Mouse (Mus musculus) limb, embryonic 14.5 days (tissue): ENCODE measurements around the gene Cd300lg. TPM values are rescaled to one million over a fixed set of nuclear protein-coding genes. Genes with fewer than 3 reads are reported as not detected.
A peak's percentile ranks its signal among the peaks of the same experiment; 100 is the strongest.

ENCODE experiments used
- ATAC-seq: fragments of 200-750 bp; cut with Nextera tagmentation; 2 replicates; pipeline ENCODE4 v1.8.0; 2017; ENCODE audit warnings: low read depth, moderate number of reproducible peaks, moderate TSS enrichment; ENCODE audit not compliant: low FRiP score
- DNase-seq: peaks from one replicate; pipeline ENCODE4 v3.0.0-alpha.2; 2015; ENCODE audit warnings: low spot score
- H3K27ac ChIP-seq: fragments of 300-500 bp; sonication (generic); replicated peaks from 2 replicates; pipeline ENCODE4 v1.5.1; 2014; ENCODE audit warnings: low read depth, mild to moderate bottlenecking, low read length, moderate library complexity, mixed read lengths
- H3K27me3 ChIP-seq: fragments of 300-500 bp; sonication (generic); 2 replicates; pipeline ENCODE4 v1.6.1; 2014; ENCODE audit warnings: low read length, mixed read lengths; ENCODE audit not compliant: control insufficient read depth, insufficient read depth
- H3K36me3 ChIP-seq: fragments of 300-500 bp; sonication (generic); 2 replicates; pipeline ENCODE4 v1.6.1; 2014; ENCODE audit warnings: mild to moderate bottlenecking, low read length, moderate library complexity, mixed read lengths; ENCODE audit not compliant: control insufficient read depth, insufficient read depth
- H3K4me1 ChIP-seq: fragments of 300-500 bp; sonication (generic); 2 replicates; pipeline ENCODE4 v1.6.1; 2014; ENCODE audit warnings: antibody characterized with exemption, low read length, mixed read lengths; ENCODE audit not compliant: control insufficient read depth, insufficient read depth
- H3K4me2 ChIP-seq: fragments of 300-500 bp; sonication (generic); replicated peaks from 2 replicates; pipeline ENCODE4 v1.6.1; 2014; ENCODE audit warnings: low read depth, mild to moderate bottlenecking, low read length, moderate library complexity; ENCODE audit not compliant: severe bottlenecking
- H3K4me3 ChIP-seq: fragments of 300-500 bp; sonication (generic); replicated peaks from 2 replicates; pipeline ENCODE4 v1.5.1; 2014; ENCODE audit warnings: low read length
- H3K9ac ChIP-seq: fragments of 300-500 bp; sonication (generic); 2 replicates; pipeline ENCODE4 v1.6.1; 2014; ENCODE audit warnings: mild to moderate bottlenecking, low read depth, low read length, moderate library complexity; ENCODE audit not compliant: severe bottlenecking
- H3K9me3 ChIP-seq: fragments of 300-500 bp; sonication (generic); 2 replicates; pipeline ENCODE4 v1.6.1; 2016; ENCODE audit warnings: low read length; ENCODE audit not compliant: control insufficient read depth
- POLR2A ChIP-seq: fragments of 200-500 bp; IDR thresholded peaks from 2 replicates; pipeline ENCODE4 v1.8.0; 2012; ENCODE audit warnings: inconsistent platforms, mild to moderate bottlenecking, moderate library complexity, borderline replicate concordance; ENCODE audit not compliant: insufficient read depth, insufficient read length; ENCODE audit errors: extremely low read depth
- WGBS: fragments of 180-500 bp; shearing (Covaris S2); extraction: QIAGEN DNeasy Blood & Tissue Kit; methylation state at CpG from one replicate; pipeline ENCODE4 v1.1.7; 2014; 5-methylcytosine and 5-hydroxymethylcytosine counted together
- polyA plus RNA-seq, 2 experiments: library from polyadenylated mRNA; depleted of rRNA in 1 of 2; stranded (reverse) in 1 of 2; unstranded in 1 of 2; fragments of >200 nt; fragmentation: Nextera tagmentation in 1 of 2; extraction: Ambion mirVana in 1 of 2; gene quantifications; 2 replicates each; pipeline versions ENCODE4 v1.2.1 to v1.2.3; 2012 to 2014

Cd300lg gene
- polyA plus RNA-seq, 2 experiments: 0.81 to 1.0 TPM

- no peak overlapping the region for H3K4me3 ChIP-seq
- no peaks in the 10 kb centered on the region for H3K27me3 ChIP-seq
- no peak overlapping the region for H3K4me2 ChIP-seq
- DNase-seq: no peak
- ATAC-seq: no peak
- no peaks in the 10 kb centered on the region for H3K9me3 ChIP-seq
- no peak overlapping the region for H3K27ac ChIP-seq
- H3K36me3 ChIP-seq: peaks cover 16% of the 10 kb centered on the region
- TF ChIP-seq POLR2A: no peak
- WGBS: 59% methylated on average over 4 of the region's 4 CpGs
- H3K4me1 ChIP-seq: peaks cover 12% of the 10 kb centered on the region
- H3K9ac ChIP-seq: no peak overlapping the region
These were observed 41.9 kb downstream of the Cd300lg start for GRCm38 (mm10) chr11:102083193-102083592.

GRCm38 (mm10) chr11:102084159-102084558 lies 42.9 kb downstream of the Cd300lg start:
- H3K9ac ChIP-seq: no peak overlapping the region
- WGBS: 27% methylated on average over 7 of the region's 7 CpGs
- DNase-seq: no peak
- H3K27me3 ChIP-seq: no peaks in the 10 kb centered on the region
- H3K4me3 ChIP-seq: no peak overlapping the region
- H3K4me2 ChIP-seq: no peak overlapping the region
- no peak for TF ChIP-seq POLR2A
- H3K4me1 ChIP-seq: peaks cover 12% of the 10 kb centered on the region
- no peaks in the 10 kb centered on the region for H3K9me3 ChIP-seq
- no peak overlapping the region for H3K27ac ChIP-seq
- no peak for ATAC-seq
- peaks cover 9% of the 10 kb centered on the region; the same call in 1 of the 2 replicates for H3K36me3 ChIP-seq

GRCm38 (mm10) chr11:102086331-102086730 lies 45.0 kb downstream of the Cd300lg start:
- Histone ChIP-seq H3K4me3 (peak overlapping the region; percentile 69), H3K36me3 (no peaks in the 10 kb centered on the region), H3K9me3 (no peaks in the 10 kb centered on the region), H3K4me1 (peaks cover 18% of the 10 kb centered on the region), H3K4me2 (peak overlapping the region; percentile 91), H3K27me3 (no peaks in the 10 kb centered on the region), H3K27ac (peak overlapping the region; percentile 35; the same call in 1 of the 2 replicates), H3K9ac (0 out of 2 replicates have a peak overlapping the region, but pooled peaks have one; percentile 62)
- no peak for ATAC-seq
- peak; percentile 59 for DNase-seq
- 16% methylated on average over 3 of the region's 3 CpGs for WGBS
- no peak for TF ChIP-seq POLR2A

- Histone ChIP-seq H3K4me1 (peaks cover 18% of the 10 kb centered on the region), H3K9ac (peak overlapping the region; percentile 62), H3K27me3 (no peaks in the 10 kb centered on the region), H3K36me3 (no peaks in the 10 kb centered on the region), H3K4me2 (peak overlapping the region; percentile 91), H3K9me3 (no peaks in the 10 kb centered on the region), H3K27ac (peak overlapping the region; percentile 84), H3K4me3 (peak overlapping the region; percentile 69)
- WGBS: 0% methylated on average over 37 of the region's 39 CpGs
- no peak for TF ChIP-seq POLR2A
- DNase-seq (peak; percentile 90), ATAC-seq (peak; percentile 78)
These were observed 45.9 kb downstream of the Cd300lg start for GRCm38 (mm10) chr11:102087081-102087751.

GRCm38 (mm10) chr11:102087931-102088898 lies 46.9 kb downstream of the Cd300lg start, which contains the start of gene Mpp2:
Gene Mpp2 (minus strand): TSS chr11:102088515.
- peak; percentile 72 for ATAC-seq
- H3K27ac ChIP-seq: peak within 1 kb of the TSS; percentile 84
- WGBS: under 1% methylated on average over 46 of the region's 49 CpGs
- peak within 1 kb of the TSS; percentile 69 for H3K4me3 ChIP-seq
- TF ChIP-seq POLR2A: 0 out of 2 replicates have a peak, but pooled peaks have one; percentile 11
- H3K4me1 ChIP-seq: peaks cover 13% of the 10 kb centered on the region; the same call in 1 of the 2 replicates
- peak within 1 kb of the TSS; percentile 91 for H3K4me2 ChIP-seq
- no peaks in the 10 kb centered on the region for H3K27me3 ChIP-seq
- peak within 1 kb of the TSS; percentile 62 for H3K9ac ChIP-seq
- no peaks in the 10 kb centered on the region for H3K9me3 ChIP-seq
- DNase-seq: peak; percentile 78
- no peaks in the 10 kb centered on the region for H3K36me3 ChIP-seq
